Mouse (Mus musculus) hematopoietic stem cell, adult 5-6 weeks (primary cell): ENCODE data around the gene Znrf1. TPM values are rescaled to one million over a fixed set of nuclear protein-coding genes. Genes with fewer than 3 reads are reported as not detected.

Experiments
- ATAC-seq, 2 experiments: fragments of 125-278 bp in 1 of 2; replicated peaks in 1 of 2; 2 replicates each; pipeline ENCODE4 v1.8.0; 2016 to 2017; ENCODE audit warnings: inconsistent platforms in 2 of 2, mild to moderate bottlenecking in 2 of 2, moderate number of reproducible peaks in 2 of 2, low read depth in 1 of 2, moderate TSS enrichment in 1 of 2; ENCODE audit not compliant: low FRiP score in 2 of 2, poor library complexity in 2 of 2, severe bottlenecking in 2 of 2, insufficient read depth in 1 of 2, low TSS enrichment in 1 of 2
- total RNA-seq: library from RNA; stranded (forward); fragments of 172-1452, 232-1000 nt; gene quantifications from 2 replicates; pipeline ENCODE4 v1.2.3, GENCODE M21; 2017

The Znrf1 gene
- total RNA-seq, 1 experiment from 2014 or later: 57.9 TPM

DNA sequence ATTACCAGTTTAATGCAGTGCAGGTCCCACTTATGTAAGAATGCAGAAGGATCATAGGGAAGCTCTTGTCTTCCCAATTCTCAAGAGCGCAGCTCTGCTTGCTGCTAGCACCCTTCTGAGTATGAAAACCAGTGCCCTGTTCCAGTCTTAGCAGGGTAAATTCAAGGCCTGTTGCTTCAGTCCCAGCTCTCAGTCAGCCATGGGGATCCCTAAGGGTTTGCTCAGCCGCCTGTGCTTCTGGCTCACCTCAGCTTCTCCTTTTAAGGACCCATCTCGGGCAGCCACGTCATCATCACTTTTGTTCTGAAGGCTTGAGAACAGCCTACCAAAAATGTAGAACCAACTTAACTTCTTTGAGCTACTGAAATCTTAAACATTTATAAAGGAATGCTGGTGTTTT is 25.9 kb downstream of the Znrf1 start:
- peak; percentile 86 for ATAC-seq

DNA sequence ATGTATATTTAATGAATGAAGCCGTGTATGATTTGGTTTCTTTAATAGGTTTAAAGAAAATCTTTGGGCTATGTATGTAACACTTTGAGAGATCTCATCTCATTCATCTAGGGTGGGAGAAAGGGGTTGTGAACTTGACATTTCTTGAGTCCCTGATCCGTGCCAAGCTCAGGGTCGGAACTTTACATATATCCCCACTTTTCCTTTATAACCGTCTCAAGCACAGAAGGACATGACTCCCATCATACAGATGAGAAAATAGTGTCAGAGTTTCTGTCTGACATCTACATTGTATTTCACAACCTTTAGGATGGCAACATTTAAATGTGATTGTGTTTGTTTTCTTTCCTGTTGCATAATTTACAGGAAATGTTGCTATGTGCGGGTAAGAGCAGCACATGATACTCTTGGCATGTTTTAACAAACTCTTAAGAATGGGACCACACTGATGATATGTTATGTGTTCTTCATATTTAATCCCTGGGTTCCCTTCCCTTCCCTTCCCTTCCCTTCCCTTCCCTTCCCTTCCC is 26.4 kb downstream of the Znrf1 start:
- ATAC-seq: peak in 1 of 2 experiments; percentile 52; a peak in 1 of 4 replicates

DNA sequence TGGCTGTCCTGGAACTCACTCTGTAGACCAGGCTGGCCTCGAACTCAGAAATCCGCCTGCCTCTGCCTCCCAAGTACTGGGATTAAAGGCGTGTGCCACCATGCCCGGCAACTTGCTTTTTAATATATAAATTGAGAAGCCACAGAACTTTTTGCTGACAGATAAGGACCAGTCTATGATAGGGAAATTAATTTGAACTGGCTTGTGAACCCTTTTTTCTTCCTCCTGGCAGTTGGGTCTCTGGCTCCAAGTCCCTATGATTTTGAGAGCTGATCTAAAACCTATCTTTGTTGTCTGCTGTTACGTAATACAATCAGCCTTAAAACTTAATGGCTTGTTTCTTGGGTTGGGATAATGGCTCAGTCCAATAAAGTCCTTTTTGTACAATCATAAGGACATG is 27.2 kb downstream of the Znrf1 start:
- ATAC-seq: no peak

DNA sequence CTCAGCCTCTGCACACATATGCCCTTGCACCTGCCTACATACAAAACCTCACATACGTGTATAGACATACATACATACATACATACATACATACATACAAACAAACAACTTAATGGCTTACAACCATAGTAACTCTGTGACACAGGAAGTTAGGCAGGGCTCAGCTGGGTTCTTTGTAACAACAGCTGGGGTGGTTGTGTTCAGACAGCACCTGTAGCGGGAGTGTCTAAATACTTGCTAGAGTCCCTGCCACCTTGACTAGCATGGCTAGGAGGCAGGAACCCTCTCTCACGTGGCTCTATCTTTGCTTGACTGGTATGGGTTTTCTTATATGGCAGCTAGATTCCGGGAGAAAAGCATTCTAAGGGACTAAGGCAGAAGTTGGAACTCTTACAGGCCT is 27.8 kb downstream of the Znrf1 start:
- no peak for ATAC-seq

DNA sequence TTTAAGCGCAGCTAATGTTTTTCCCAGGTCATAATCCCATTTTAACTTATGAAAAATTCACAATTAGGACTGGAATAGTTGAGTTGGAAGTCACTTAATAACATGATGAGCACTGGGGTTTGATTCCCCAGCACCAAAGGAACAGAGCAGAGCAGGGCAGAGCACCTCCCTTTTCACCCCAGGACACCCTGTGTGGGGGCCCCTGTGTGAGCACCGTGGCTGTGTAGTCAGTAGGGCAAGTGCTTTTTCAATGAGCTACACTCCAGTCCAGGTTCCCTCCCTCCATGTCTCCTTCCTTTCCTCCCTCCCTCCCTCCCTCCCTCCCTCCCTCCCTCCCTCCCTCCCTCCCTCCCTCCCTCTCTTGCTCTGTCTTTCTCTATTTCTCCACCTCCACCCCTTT is 28.2 kb downstream of the Znrf1 start:
- ATAC-seq: no peak

DNA sequence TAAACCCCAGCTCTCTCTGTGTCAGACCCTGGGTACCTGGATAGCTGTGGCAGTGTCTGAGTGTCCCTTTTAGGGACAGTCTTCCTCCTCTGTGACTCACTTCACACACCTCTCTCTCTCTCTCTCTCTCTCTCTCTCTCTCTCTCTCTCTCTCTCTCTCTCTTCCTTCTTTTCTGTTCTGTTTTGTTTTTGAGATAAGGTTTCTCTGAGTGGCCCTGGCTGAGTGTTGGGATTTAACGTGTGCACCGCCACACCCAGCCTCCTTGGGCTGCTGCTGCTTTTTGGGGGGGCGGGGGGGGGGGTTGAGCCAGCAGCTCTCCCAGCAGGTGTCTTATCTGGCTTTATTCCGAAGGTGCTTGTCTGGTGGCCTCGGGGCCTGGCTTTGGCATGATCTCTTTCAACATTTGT is 29.9 kb downstream of the Znrf1 start:
- ATAC-seq: no peak

DNA sequence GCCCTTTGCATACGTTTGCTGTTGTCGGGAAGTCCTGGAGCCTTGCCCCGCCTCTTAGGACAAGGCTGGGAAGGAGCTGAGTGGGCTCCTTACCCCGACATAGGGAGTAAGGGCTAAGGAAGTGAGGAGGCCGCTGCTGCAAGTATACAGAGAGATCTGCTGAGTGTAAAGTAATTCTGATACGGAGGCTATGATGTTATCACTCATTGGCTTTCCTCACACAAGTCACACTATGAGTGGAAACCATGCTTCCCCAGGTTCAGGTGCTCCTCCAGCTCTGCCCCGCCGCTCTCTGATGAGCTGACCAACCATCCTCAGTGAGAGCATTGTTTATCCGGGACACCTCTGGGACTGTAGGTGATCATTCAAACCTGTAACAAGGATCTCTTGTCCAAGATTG is 30.4 kb downstream of the Znrf1 start:
- ATAC-seq: no peak

DNA sequence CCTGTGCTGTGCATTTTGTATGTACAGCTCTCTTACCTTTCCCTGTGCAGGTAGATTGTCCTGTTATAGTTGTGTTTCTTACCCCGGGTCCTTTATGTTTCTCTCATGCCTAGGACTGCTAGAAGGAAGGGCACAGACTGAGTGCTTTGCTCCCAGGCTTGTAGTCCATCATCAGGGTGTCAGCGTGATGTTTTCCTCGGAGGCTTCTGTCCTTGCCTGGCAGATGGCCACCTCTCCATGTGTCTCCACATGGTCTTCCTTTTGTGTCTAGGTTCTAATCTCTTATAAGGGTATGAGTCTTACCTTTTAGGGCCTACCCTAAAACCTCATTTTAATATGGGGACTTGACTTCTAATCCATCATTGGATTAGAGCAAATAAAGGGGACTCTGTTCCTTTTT is 31.7 kb downstream of the Znrf1 start:
- no peak for ATAC-seq

DNA sequence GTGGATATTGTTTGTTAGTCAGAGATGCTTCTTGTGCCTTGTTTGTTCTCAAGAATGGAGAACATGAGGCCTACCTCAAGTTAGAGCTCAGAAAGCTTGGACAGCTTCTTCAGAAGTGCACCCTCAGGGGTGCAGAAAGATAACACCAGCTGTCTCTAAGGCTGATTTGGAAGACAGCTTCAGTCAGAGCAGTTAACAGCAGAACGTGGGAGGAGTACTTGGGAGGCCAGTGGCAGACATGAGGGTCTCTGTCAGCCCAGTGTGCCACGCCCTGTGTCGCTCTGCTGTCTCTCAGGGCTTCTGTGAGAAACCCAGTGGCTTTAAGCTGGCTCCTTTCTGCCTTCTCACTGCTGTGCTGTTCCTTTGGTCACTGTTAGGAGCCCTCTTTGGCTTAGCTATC is 32.1 kb downstream of the Znrf1 start:
- ATAC-seq: no peak; a peak in 1 of 4 replicates

DNA sequence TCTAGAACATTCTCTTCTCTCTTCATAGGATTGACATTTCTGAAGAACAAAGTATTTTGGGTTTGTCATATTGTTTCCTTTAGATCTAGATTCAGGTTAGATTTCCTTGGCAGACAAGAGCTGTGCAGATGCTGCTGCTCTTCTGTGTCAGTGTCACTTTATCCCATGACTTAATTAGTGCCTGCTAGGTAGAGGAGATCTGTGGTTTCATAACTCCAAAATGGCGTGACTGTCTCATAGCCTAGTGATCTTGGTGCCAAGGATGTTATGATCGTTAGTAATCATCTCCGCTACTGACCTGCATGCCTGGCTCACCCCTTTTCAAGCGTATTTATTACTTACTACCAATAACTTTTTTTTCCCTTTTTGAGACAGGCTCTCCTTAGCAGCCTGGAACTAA is 34.0 kb downstream of the Znrf1 start:
- no peak for ATAC-seq

DNA sequence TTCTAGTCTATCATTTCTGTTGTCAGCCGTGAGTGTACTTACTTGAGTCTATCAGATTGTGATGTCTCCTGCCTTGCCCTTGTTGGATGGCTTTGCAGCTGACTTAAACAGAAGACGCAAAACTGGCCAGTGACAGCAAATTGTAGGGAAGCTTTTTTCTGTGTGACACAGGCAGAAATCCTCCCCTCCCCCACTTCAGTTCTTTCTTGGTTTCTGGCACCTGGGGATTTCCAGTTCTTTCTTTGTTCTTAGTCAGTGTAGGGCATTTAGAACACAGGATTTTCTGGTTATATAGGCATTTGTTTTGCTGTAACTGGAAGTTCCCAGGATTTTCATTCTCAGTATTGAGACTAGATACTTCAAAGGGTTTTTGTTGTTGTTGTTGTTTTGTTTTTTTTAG is 34.5 kb downstream of the Znrf1 start:
- no peak for ATAC-seq

DNA sequence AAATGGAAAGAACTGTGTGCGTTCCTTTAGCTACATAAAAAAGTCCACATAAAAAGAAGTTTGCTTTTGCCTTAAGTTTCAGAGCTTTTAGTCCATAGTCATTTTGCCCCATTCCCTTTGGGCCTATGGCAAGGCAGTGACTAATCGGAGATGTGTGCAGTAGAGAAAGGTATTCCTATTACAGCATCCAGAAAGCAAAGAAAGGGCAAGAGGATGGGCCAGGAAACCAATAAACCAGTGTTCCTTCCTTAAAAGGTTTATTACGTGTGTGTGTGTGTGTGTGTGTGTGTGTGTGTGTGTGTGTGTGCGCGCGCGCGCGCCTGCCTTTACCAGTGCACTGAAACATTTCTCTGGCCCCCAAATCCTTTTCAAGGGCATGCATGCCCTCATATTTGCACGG is 35.8 kb downstream of the Znrf1 start:
- no peak for ATAC-seq

DNA sequence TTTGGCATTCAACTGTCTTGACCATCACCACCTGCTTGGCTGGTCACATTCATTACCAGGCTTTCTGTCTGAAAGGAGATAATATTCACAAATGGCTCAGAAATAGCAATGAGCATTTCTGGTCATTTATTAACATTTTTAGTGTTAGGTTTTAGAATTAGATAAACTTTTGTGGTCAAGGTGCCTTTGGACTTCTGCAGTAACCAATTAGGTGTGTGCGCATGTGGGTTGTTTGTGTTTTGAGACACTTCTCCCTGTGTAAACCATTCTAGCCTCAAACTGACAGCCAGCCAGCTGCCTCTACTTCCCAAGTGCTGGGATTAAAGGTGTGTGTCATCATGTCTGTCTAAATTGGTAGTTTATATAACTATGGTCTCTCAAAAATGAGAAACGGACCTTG is 36.5 kb downstream of the Znrf1 start:
- ATAC-seq: no peak

DNA sequence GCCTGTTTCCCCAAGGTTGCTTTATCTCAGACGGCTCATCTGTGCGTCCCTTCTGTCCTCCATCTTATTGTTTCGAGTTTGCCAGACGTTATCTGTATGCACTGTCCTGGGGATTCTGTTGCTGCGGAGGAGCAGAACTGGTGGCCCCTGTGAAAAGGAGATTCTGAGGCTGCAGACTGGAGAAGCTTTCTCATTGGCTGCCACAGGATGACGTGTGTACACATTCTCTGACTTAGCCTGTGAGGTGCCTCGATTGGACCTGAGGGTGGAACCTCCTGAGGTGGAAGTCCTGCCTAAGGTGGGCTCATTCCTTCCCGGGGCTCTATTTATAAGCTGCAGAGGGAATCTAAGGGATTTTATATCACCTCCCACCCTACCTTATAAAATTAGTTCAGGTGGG is 37.7 kb downstream of the Znrf1 start:
- peak in 1 of 2 experiments; percentile 47; a peak in 1 of 4 replicates for ATAC-seq

DNA sequence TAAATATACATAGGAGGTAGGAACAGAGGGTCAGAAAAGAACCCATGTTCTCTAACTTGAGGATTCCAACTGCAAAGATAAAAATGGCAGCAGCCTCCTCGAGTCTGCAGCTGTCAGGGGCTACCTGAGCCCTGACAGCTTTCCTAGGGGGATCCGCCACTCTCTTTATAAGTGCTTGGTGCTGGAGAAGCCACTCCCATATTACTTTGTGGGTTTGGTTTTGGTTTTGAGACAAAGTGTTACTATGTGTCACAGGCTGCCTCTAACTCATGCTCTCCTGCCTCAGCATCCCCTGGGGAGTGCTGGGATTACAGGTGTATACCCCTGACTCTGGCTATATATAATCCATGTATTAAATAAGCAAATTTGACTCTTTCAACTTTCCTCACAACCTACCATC is 38.1 kb downstream of the Znrf1 start:
- no peak for ATAC-seq

DNA sequence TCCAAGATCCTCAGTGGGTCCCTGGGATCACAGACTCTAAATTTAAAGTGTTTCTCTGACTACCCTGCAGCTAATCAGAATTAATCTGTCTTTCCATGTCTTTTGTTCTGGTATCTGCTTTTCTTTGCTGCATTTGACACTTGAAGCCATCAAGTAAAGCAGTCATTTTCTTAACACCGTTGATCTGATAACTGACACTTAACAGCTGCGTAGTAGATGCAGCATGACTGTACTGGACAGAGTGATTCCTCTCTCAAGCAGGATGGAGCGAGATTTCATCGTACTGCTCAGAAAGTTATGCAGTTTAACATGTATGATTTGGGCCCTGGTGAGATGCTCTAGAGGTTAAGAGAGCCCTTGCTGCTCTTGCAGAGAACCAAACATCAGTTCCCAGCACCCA is 39.6 kb downstream of the Znrf1 start:
- ATAC-seq: no peak

DNA sequence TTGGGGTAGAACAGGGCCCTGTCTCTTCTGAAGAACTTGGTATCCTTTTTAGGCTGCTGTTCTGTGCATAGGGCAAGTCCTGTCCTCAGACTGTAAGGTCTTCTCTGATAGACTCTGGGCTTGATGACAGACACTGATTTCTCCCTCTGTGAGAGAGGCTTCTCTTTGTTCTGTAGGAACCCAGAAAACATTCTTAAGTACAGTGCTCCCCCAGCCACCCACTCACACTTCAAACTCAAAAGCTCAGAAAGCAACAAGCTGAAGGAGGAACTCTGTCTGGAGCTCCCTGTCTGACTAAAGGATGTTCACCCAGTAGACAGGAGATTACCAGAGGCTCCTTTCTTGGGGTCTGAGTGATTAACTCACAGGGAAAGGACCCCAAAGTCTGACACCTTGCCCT is 40.6 kb downstream of the Znrf1 start:
- no peak for ATAC-seq

DNA sequence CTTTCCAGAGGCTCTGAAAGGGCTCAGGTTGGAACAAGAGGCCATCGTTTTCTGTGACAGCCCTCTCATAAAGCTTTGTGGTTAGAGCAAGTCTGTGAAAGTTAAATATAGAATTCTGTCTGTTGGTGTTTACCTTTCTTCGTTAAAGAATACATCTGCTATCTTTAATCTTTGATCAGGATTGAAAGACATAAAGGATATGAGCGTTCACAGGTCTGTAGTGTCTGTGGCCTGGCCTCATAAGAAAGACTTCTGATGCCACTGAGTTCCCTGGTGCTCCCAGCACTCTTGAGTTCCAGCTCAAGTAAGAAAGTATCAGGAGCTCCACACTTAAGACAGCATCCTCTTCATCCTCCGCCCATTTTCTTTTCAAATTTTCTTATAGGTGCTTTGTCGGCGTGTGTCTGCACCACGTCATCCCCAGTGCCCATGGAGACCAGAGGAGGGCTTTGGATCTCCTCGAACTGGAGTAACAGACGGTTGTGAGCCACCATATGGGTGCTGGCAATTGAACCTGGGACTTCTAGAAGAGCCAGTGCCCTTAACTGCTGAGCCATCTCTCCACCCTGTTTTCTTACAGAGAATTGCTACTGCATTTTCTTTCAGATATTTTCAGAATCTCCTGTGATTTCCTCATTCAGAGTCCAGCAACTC is 42.1 kb downstream of the Znrf1 start:
- ATAC-seq: no peak

DNA sequence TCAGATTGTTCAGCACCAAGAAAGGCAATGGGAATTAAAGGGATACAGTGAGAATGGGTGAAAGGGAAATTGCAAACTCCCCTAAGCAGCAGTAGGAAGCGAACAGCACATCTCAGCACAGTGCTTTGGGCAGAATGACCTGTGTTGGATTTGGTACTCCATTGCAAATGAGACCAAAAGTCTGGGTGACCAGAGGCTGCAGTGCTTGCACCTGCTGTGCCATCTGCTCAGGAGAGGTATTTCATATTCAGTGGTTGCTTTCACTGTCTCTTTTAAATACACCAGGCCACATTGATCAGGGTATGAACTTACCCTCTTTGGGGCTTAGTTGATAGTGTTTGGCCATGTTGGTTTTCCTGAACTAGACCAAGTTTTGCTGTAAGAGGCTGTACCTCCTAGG is 43.4 kb downstream of the Znrf1 start:
- ATAC-seq: no peak
